Comparison of ENCODE assay signal across 8 mouse cellular contexts in genomic region chr11:49794342-49795144, GRCm38 (mm10). TPM values are rescaled to one million over a fixed set of nuclear protein-coding genes. Genes with fewer than 3 reads are reported as not detected.
DNase-seq lines count a peak whose midpoint lies in the region; ATAC-seq and TF ChIP-seq lines count a peak whose summit lies in the region.

No protein-coding gene starts in this region.

- under 1% methylated on average over 45 of the region's 45 CpGs for WGBS in hindbrain, embryonic 12.5 days
- WGBS in limb, embryonic 15.5 days, result under 1% methylated on average over 45 of the region's 45 CpGs
- whole genome bisulfite sequencing in midbrain, embryonic 15.5 days, result under 1% methylated on average over 45 of the region's 45 CpGs

- H3K27me3 ChIP-seq in hindbrain, embryonic 12.5 days, result peaks cover 6% of the 10 kb centered on the region; the same call in 1 of the 2 replicates
- no peaks in the 10 kb centered on the region for H3K27me3 ChIP-seq in limb, embryonic 15.5 days
- H3K27me3 ChIP-seq in midbrain, embryonic 15.5 days (replicated peaks), result no peaks in the 10 kb centered on the region

- no peak overlapping the region for H3K27ac ChIP-seq in bone marrow macrophage, adult 2 months (ENCODE audit: insufficient read depth, low read depth, low read length)
- peak overlapping the region; percentile 45; the same call in 1 of the 2 replicates for H3K27ac ChIP-seq in hindbrain, embryonic 12.5 days
- H3K27ac ChIP-seq in limb, embryonic 15.5 days, result peak overlapping the region; percentile 85
- H3K27ac ChIP-seq in midbrain, embryonic 15.5 days, result peak overlapping the region; percentile 43; the same call in 1 of the 2 replicates

- TF ChIP-seq CTCF in bone marrow macrophage, adult 2 months (IDR thresholded peaks at IDR 0.05; ENCODE audit: low read depth, low read length), result no peak; the same call in 1 of the 2 replicates

- H3K36me3 ChIP-seq in hindbrain, embryonic 12.5 days, result no peaks in the 10 kb centered on the region
- H3K36me3 ChIP-seq in limb, embryonic 15.5 days, result no peaks in the 10 kb centered on the region
- H3K36me3 ChIP-seq in midbrain, embryonic 15.5 days (replicated peaks), result no peaks in the 10 kb centered on the region

- H3K9me3 ChIP-seq in hindbrain, embryonic 12.5 days (replicated peaks), result peaks cover 4% of the 10 kb centered on the region
- H3K9me3 ChIP-seq in limb, embryonic 15.5 days, result no peaks in the 10 kb centered on the region
- H3K9me3 ChIP-seq in midbrain, embryonic 15.5 days, result no peaks in the 10 kb centered on the region

- no peak for TF ChIP-seq POLR2A in bone marrow macrophage, adult 2 months (IDR thresholded peaks at IDR 0.05; ENCODE audit: borderline replicate concordance, low read depth, low read length)

- H3K4me2 ChIP-seq in hindbrain, embryonic 12.5 days (replicated peaks), result peak overlapping the region; percentile 83
- peak overlapping the region; percentile 83 for H3K4me2 ChIP-seq in limb, embryonic 15.5 days
- H3K4me2 ChIP-seq in midbrain, embryonic 15.5 days, result peak overlapping the region; percentile 94

- H3K9ac ChIP-seq in hindbrain, embryonic 12.5 days, result peak overlapping the region; percentile 73
- peak overlapping the region; percentile 61 for H3K9ac ChIP-seq in limb, embryonic 15.5 days
- peak overlapping the region; percentile 75 for H3K9ac ChIP-seq in midbrain, embryonic 15.5 days

- peak overlapping the region; percentile 42 for H3K4me3 ChIP-seq in bone marrow macrophage, adult 2 months (ENCODE audit: insufficient read depth, low read length)
- H3K4me3 ChIP-seq in hindbrain, embryonic 12.5 days, result peak overlapping the region; percentile 54
- peak overlapping the region; percentile 62 for H3K4me3 ChIP-seq in limb, embryonic 15.5 days
- peak overlapping the region; percentile 70 for H3K4me3 ChIP-seq in midbrain, embryonic 15.5 days

- H3K4me1 ChIP-seq in bone marrow macrophage, adult 2 months (ENCODE audit: control insufficient read depth, insufficient read depth, low read length), result 0 out of 2 replicates have a peak, but pooled peaks cover 3% of the 10 kb centered on the region
- H3K4me1 ChIP-seq in hindbrain, embryonic 12.5 days, result peaks cover 14% of the 10 kb centered on the region
- peaks cover 25% of the 10 kb centered on the region for H3K4me1 ChIP-seq in limb, embryonic 15.5 days
- peaks cover 15% of the 10 kb centered on the region for H3K4me1 ChIP-seq in midbrain, embryonic 15.5 days

- DNase-seq in NIH3T3 (ENCODE audit: low read depth), result peak; percentile 63
- peak; percentile 40 for DNase-seq in gastrocnemius, adult 18-20 months (ENCODE audit: low spot score)
- DNase-seq in thymus, postnatal 25 days, result no peak

- ATAC-seq in hindbrain, embryonic 12.5 days (ENCODE audit: low FRiP score), result peak; percentile 71; the same call in 1 of the 2 replicates
- ATAC-seq in limb, embryonic 15.5 days (ENCODE audit: insufficient number of reproducible peaks, low FRiP score, low TSS enrichment, low read depth), result peak; percentile 45
- ATAC-seq in midbrain, embryonic 15.5 days (replicated peaks), result no peak; the same call in 1 of the 2 replicates
- ATAC-seq in monocyte, adult 5-6 weeks (replicated peaks; ENCODE audit: insufficient number of reproducible peaks, low FRiP score, low TSS enrichment, poor library complexity, severe bottlenecking), result no peak

RNA-seq across cellular contexts. Expression of gene Gfpt2, which starts 0.6 kb away (rescaled TPM):
- polyA plus RNA-seq in bone marrow macrophage, adult 2 months (2012; ENCODE audit: insufficient read depth, insufficient read length, missing spikeins), result not detected in 2 replicates
- 10 to 100 TPM in 1 of 2 experiments, 1 to 10 TPM in 1; 4.6 to 11.7 TPM for total RNA-seq in gastrocnemius, adult 18-20 months (2021)
- polyA plus RNA-seq in hindbrain, embryonic 12.5 days (2016; fragmentation: Nextera tagmentation; extraction: Ambion mirVana), result 20.2 and 22.5 TPM in 2 replicates
- 32.0 and 34.3 TPM in 2 replicates for polyA plus RNA-seq in limb, embryonic 15.5 days (2015; fragmentation: Nextera tagmentation; extraction: Ambion mirVana)
- polyA plus RNA-seq in midbrain, embryonic 15.5 days (2015; fragmentation: Nextera tagmentation; extraction: Ambion mirVana), result 6.1 and 6.7 TPM in 2 replicates
- 0.19 to 1.8 TPM (median 0.49 TPM) in 3 replicates for total RNA-seq in monocyte, adult 5-6 weeks (2017)

RNA-seq across cellular contexts. Expression of gene Mapk9, which starts 52.0 kb away (rescaled TPM):
- 38.6 and 42.8 TPM in 2 replicates for polyA plus RNA-seq in bone marrow macrophage, adult 2 months (2012; ENCODE audit: insufficient read depth, insufficient read length, missing spikeins)
- 10 to 100 TPM; 51.3 to 52.6 TPM for total RNA-seq in gastrocnemius, adult 18-20 months (2021)
- polyA plus RNA-seq in hindbrain, embryonic 12.5 days (2016; fragmentation: Nextera tagmentation; extraction: Ambion mirVana), result 54.4 and 62.3 TPM in 2 replicates
- 31.6 and 33.2 TPM in 2 replicates for polyA plus RNA-seq in limb, embryonic 15.5 days (2015; fragmentation: Nextera tagmentation; extraction: Ambion mirVana)
- 63.3 and 68.7 TPM in 2 replicates for polyA plus RNA-seq in midbrain, embryonic 15.5 days (2015; fragmentation: Nextera tagmentation; extraction: Ambion mirVana)
- total RNA-seq in monocyte, adult 5-6 weeks (2017), result 43.4 to 49.7 TPM (median 45.7 TPM) in 3 replicates

Comparison
In these comparisons a context has a peak if more than half of its experiments do, and no peak if none do; other contexts are left out.
1. ATAC-seq: peak in hindbrain, embryonic 12.5 days (single experiment) and limb, embryonic 15.5 days (single experiment); none in midbrain, embryonic 15.5 days (single experiment) and monocyte, adult 5-6 weeks (single experiment).
2. Peak in every context shown above with its lines, with median percentiles within 50 percentile points of each other: H3K4me3 ChIP-seq, H3K4me2 ChIP-seq and H3K9ac ChIP-seq.